Mouse (Mus musculus): ENCODE measurements at regions not wholly inside any gene's neighbourhood (a gene's known extent, or its start where the extent isn't known, plus 50 kb on each side); places are given as distances from the start of the nearest gene placed in this dataset.

DNA sequence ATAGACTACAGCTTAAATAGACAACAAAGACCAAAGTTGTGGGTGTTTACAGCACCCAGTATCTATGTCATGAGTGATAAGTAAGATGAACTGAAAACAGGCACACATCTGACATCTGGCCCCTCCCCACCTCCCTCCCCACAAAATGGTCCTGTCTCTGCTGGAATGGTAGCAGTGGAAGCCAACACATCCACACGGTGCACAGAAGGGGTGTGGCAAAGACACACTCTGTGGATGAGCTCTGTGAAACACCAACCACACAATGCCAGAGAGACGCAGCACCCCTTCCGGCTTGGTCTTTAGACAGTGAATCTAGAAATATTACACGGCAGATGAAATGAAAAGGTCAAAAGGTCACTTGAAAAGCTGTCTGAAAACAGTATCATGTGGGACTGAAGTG is 85.6 kb downstream of the Fgf18 start:
- DNase-seq (ENCODE audit: low read depth, low spot score): no peak

DNA sequence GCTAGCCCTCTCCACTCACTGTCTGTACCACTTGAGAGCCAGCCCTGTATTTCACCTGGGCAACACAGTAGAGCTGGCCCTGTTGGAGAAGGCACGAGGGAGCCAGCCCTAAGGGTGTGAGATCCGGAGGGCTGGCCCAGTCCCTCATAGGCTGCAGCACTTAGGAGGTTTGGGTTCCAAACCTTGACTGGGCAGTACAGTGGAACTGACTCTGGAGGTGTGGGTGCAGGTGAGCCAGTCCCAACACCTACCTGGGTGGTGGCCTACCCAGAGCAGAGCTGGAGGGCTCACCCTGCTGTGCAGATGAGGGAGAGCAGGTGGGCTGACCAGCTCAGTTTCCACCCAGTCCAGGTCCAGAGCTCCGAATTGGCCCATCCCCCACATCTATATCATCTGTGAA is 86.8 kb downstream of the Fgf18 start:
- no peak for DNase-seq (ENCODE audit: low read depth, low spot score)

DNA sequence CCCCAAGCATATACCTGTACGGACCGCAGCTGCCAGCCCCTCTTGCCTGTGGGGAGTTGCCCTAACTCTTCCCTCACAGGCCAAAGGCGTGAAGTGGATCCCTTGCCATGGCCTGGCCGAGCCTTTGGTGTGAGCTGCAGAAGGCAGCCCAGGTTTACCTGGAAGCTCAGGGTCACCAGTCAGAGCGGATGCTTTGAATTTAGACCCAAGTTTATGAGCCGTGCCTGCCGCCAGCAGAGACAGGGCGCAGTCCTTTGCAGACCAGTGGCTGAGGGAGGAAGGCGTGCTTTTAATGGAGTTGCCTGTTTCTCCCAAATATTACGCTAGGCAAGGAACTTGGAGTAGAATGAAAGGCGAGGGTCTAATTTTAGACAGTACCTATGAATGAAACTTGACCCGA is 97.0 kb downstream of the Fgf18 start:
- DNase-seq (ENCODE audit: low read depth, low spot score): no peak

DNA sequence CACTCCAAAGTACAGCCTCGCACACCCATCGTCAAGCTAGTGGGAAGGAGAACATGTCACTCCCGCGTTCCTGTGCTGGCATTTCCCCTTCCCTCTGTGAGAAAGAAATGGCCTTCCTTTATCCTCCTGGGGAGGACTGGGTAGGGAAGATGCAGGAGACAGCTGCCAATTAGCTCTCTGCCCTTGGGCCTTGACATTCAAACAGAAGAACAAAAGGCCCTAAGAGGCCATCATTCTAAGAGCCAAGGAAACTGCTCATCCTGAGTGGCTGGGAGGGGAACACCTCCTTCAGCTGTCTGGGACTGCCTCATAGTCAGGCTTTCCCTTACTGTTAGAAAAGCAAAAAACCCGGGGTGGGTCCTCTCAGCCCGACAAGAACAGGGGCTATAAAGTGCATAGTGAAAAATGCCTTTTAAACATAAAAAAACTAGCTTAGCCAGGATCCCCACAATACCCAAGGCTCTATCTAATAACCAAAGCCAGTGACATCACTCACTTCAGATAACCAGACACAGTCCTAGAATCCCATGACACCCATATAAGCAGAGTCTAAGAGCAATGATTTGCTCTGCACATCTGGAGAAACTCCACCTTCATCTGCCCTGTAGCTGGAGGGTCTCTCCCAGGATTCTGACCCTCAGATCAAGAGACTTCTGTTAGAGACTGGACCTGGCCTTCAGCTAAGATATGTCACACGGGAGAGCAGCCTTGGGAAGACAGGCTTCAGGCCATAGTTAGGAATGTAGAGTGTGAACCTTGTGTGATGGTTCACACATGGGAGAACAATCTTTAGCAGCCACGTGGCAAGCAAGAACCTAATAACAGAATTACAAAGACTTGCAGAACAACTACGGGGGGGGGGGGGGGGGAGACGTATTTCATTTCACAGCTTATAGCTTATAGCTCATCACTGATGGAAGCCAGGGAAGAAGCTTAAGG is 107.1 kb downstream of the Fgf18 start:
- no peak for DNase-seq (ENCODE audit: low read depth, low spot score)

DNA sequence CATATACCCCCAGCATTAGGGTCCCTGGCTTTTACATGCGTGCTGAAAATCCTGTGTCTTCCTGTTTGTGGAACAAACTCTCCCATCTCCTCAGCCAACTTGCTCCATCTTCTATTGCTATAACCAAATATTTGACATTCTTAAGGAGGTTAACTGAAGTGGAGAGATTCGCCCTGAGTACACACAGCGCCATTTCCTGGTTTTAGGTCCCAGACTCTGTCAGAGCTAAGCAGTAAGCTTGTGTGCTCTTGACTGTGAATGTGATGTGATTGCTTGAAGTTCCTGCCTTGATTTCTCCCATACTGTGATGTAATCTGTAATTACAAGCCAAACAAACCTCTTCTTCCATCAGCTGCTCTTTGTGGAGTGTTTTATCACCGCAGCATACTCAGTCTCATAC is 110.8 kb downstream of the Fgf18 start:
- DNase-seq (ENCODE audit: low read depth, low spot score): no peak

DNA sequence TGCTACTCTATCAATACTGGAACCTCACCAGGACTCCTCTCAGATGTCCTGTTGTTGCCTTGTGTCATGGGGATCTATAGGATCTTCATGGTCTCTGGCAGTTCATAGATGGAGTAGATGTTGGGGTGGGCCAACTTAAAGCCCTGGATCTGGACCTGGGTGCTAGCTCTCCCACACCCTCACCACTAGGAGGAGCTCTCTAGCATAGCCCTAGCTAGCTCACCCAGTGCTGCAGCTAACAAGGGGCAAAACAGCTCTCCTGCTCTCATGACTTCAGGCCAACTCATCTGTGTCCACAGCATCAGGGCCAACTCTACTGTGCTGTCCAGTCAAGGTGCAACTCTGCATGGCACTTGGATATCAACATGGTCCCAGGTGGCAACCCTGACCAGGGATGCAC is 118.3 kb downstream of the Fgf18 start:
- peak; percentile 20 for DNase-seq (ENCODE audit: low read depth, low spot score)

DNA sequence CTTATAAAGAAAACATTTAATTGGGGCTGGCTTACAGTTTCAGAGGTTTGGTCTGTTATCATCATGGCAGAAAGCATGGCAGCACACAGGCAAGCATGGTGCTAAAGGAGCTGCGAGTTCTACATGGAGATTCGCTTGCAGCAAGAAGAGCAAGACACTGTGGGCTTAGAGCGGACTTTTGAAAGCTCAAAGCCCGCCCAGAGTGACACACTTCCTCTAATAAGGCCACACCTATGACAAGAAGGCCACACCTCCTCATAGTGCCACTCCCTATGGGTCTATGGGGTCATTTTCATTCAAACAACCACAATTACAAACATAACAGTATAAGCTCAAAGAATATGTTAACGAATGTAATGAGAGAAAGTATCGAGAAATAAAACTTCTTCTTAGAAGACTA is 120.1 kb downstream of the Fgf18 start:
- DNase-seq (ENCODE audit: low read depth, low spot score): no peak

DNA sequence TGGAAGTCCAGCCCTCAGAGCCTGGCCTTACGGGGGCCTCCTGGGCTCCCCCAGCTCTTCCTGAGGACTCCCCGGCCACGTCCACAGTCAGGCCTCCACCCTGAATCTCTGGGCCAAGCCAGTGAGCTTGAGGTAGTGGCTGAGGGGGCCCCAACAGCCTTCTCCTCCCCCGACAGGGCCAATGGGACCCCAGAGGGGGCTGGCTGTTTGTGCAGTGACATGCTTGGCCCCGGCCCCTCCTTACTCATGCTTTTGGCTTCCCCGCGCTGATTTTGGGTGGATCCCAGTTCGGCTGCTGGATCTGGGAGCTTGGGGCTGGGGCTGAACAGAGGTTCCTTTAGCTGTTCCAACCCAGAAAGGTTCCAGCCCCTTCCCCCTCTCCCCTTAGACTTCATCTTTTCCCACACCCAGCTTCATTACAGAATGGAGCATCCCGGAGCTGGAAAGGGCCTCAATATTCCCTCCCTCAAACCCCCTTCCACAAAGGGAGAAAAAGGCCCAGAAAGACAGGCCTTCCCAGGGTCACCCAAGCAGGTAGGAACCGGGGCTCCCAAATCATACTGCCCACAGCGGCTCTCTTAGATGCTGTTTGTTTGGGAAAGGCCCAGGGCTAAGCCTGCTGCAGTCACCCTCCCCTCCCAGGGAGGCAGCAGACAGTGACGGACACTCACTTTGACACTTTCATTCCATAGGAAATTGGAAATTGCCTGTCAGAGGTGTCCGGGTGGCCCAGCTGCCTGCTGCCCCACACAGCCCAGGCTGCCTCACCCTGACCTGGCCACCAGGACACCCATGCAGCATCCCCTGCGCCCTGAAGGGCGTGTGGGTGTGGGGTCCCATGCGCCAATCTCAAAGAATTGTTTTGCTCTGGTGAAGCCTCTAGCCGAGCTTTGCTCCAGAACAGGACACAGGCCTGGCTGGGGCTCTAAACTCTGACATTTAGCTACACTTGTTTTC is 133.7 kb downstream of the Fgf18 start:
- DNase-seq (ENCODE audit: low read depth, low spot score): no peak

DNA sequence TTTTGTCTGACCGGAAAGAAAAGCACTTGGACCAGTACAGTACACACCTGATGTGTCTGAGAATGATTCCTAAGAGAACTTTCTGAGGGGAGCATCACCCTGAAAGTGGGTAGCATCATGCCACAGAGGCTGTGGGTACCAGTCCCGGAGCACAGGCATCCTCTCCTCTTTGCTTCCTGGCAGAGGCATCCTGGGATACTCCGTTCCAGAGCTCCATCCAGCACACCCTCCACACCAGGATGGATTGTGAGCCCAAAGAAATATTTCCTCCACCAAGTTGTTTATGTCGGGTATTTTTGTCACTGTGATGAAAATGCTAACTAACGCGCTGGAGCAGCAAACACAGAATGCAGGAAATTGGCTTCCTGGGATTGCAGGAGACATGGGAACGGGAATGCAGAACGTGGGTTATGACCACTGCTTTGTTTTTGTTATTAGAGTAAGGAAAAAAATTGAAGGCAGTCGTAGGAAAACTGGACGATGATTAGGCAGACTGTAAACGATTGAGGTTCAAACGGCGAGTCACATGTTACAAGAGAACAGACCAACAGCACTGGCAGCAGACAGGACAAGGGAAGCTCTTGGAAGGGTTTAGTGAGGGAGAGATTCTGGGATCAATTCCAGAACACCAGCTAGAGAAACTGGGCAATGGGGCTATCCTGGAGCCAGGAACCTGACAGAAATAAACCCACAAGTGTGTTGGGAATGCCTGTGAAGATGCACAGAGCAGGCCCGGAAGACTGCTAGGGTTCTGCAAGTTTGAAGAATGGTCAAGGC is 134.6 kb downstream of the Fgf18 start:
- DNase-seq (ENCODE audit: low read depth, low spot score): no peak

DNA sequence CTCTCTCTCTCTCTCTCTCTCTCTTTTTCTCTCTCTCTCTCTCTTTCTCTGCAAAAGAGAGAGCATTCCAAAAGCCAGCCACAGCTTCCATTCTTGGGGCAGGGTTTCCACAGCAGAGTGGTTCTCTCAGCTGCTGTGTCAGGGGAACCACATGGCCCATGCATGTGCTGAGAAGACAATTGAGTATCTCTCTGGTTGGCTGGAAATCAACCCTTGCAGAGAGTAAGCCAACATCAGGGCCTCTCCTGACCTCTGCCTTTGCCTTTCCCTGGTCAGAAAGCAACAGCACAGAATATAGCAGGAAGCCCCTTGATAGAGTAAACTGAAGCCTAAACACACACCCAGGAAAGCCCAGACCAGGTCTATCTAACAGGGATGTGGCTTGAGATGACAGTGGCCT is 138.6 kb downstream of the Fgf18 start:
- DNase-seq (ENCODE audit: low read depth, low spot score): no peak

DNA sequence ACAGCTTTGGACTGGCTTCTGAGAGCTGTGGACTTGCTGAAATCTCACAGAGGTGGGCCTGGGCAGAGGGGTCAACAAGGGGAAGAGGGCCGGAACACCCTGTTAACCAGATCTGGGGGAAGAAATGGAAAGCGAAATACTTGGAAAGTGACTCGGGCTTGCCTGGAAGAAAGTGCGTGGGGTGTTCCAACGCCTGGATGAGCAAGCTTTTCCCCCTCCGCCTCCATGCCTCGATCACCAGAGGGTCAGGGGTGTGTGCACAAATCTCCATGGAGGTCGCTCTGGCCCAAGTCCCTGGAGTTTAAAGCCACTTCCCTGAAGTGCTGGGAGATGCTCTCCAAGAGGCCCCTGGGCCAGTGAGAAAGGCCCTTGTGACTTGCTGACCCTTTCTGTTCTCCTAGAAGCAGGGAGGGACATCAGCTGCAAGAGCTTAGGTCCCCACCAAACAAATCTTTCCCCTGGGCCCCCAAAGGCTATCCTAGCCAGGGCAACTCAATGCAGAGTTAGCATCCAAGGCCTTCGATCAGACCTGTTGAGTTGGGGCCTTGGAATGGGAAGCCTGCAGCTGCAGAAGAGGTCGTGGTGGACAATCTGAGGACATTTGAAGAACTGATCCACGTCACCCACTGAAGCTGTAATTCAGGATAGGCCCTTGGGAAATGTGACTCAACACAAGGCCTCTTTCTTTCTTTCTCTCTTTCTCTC is 139.2 kb downstream of the Fgf18 start:
- DNase-seq (ENCODE audit: low read depth, low spot score): no peak

DNA sequence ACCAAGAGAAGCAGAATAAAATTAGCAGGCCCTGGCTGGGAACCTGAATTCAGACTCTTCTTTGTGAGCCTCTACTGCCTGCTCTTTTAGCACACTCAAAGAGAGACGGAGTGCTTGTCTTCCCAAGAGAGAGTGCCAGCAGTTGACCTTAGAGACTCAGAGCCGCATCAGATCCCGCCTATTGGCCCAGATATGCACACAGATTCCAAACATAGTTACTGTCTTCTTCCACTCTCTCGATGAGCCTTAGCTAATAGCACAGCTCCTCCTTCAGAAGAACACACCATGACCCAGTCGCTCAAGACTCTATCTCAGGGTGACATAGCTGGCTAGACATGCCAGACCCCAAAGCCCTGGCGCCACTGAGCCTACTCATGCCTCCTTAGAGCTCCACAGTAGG is 139.8 kb downstream of the Fgf18 start:
- no peak for DNase-seq (ENCODE audit: low read depth, low spot score)

DNA sequence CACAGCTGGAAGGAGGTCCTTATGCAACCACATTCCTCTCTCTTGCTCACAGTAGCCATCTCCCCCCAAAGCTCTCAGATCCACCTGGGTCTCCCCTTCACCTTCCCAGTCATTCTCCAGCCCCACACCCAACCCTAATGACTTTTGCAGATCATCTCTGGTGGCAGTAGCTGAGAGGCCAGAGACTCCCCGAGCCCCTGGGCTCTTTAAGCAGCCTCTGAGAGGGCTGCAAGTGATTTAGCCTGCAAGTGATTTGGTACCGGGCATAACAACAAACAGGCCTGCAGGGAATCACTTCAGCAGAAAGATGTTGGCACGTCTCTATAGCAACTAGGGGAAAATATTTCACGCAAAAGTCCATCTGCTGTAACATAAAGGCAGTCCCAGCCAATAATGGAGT is 142.0 kb downstream of the Fgf18 start:
- peak; percentile 61 for DNase-seq (ENCODE audit: low read depth, low spot score)

DNA sequence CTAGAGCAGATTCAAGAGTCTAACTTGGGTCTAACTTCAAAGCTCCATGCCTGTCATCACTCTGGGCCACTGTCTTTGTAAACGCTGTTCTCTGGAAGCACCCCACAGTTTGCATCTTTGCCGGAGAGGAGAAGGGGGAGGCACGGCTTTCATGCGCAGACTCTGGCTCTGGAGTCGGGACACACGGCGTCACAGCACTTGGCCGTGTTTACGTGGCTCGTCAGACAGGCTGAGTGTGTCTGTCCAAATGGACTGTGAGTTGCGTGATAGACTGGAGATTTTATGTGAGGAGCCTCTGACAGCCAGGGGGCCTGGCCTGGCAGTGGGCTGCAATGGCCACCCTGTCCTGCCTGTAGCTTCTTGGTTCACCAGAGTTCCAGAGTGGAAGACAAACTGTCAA is 142.6 kb downstream of the Fgf18 start:
- no peak for DNase-seq (ENCODE audit: low read depth, low spot score)

DNA sequence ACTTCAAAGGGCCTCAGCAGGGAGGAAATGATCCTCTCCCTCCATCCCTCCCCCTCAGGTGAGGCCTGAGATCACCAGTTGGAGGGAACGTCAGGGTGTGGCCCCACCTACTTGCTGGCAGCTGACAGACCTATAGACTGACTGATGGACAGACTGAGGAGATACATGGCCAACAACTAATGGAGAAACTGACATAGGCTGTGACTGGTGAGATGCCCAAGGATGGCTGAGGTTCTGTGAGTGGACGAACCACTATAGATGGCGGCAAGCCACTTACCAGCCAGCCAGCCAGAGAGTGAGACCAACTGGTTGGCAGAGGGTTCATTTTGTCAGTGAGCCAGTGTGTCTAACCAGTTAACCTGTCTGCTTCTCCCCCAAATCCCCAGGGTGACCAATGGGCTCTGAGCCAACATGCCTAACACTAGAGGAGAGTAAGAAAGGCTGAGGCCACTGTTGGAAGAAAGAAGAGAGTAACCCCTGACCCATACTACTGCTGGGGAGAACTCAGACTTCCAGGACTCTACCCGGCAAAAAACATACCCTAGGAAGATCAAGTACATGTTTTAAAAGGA is 147.4 kb downstream of the Fgf18 start:
- no peak for DNase-seq (ENCODE audit: low read depth, low spot score)

DNA sequence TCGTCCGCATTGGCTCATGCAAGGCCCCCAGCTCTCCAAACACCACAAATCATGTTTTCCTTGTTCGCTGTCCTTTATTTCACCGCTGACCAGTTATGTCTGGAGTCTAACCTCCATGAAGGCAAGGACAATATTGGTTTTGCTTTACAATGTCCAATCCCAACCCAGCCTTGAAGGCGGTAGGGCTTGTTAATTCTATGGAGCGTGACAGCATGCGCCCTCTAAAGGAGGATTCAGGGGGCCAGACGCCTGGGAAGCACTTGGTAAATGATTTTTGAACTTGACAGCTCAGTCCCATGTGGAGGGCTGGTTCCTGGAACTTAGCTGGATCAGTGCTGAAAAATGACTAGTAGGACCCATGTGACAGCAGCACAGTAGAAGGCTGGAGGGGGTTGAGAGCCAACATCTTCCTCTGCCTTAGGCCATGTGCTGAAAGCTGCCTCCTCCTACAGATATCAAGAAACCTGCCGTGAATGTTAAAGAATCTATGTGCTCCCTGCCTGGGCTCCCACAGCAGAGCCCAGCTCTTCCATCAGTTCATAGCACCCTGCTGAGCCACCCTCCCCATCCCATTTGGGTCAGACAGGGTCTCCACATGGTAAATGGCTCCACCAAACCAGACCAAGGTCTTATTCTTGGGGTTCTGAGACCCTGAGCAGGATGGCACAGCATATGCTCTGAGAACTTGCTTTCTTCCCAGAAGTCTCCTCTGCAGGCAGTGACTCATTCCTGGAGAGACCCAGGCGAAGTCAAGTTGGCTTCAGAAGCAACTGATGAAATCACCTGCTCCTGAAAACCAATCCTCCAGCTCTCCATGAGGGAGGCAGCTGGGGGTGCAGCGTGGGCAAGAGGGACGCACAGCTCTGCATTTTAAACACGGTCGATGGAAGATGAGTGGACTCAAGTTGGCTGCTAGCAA is 148.3 kb downstream of the Fgf18 start:
- DNase-seq (ENCODE audit: low read depth, low spot score): peak; percentile 30

DNA sequence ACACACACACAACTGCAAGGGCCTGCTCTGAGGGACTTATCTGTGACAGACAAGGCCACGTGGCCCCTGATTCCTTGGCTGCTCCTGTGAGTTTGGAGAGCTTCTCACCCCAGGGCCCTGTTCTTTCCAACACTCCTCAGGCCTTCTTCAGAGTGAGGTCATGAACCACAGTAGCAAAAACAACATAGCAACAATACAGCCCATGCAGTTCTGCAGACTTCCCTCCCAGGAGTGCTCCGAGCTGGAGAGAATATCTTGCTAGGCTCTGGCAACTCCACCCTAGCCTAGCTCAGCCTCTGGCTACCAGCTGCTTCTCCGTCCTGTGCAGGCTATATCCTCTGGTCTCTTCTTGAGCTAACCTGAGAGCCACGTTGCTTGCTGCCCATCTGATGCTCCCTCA is 152.8 kb downstream of the Fgf18 start:
- no peak for DNase-seq (ENCODE audit: low read depth, low spot score)

DNA sequence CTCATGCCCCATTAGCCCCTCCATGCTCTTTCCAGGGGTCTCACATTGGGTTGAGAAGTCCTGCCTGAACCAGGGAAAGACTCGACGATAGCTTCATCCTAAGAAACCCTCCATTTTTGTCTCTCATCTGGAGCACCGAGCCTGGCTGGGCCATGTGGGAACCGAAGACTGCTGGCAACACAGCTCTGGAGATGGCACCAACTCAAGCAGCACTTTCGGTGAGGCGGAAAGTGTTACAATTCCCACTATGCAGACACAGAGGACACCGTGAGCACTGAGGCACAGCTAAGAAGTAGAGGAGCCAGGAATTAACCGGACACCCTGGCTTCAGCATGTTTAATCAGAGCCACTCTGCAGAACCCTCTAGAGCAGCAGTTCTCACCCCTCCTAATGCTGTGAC is 153.8 kb downstream of the Fgf18 start:
- DNase-seq (ENCODE audit: low read depth, low spot score): no peak

DNA sequence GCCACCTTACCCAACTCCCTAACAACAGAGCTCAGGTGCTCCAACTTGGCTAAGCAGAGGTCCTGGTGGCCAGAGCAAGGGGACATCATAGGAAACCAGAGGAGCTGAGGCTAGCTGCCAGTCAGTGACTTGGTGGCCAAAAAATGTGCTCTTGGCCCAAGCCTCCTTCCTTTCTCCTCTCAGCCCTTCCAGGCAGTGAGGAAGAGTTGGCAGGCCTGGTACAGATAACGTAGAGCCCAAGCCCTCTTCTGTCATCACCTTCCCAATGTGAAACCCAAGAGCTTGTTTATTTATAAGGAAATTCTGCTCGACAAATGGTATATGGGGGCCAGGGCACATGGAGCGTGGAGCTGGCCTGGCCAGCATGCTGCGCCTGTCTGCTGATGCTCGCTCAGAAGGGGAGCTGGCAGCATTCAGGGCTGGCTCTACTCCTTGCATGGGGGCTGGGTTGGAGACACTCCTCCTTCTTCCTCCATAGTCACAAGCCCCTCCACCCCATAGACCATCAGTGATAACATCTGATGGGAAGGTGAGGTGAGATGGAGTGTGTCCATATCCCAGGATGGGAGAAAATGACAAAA is 156.1 kb downstream of the Fgf18 start:
- DNase-seq (ENCODE audit: low read depth, low spot score): no peak
